Mouse (Mus musculus) macrophage (primary cell): ENCODE results near the gene Fam69b. TPM values are rescaled to one million over a fixed set of nuclear protein-coding genes. Genes with fewer than 3 reads are reported as not detected.
A peak's percentile ranks its signal among the peaks of the same experiment; 100 is the strongest.

ENCODE experiments used
- H3K27ac ChIP-seq: fragments of 350-480 bp; formaldehyde crosslinking; 2 replicates; pipeline ENCODE4 v1.9.0; 2021
- H3K36me3 ChIP-seq: fragments of 350-480 bp; formaldehyde crosslinking; 2 replicates; pipeline ENCODE4 v1.9.0; 2021; ENCODE audit errors: inconsistent target
- H3K4me3 ChIP-seq: fragments of 350-480 bp; formaldehyde crosslinking; 2 replicates; pipeline ENCODE4 v1.9.0; 2021; ENCODE audit errors: inconsistent target
- H3K79me2 ChIP-seq: fragments of 350-480 bp; formaldehyde crosslinking; 2 replicates; pipeline ENCODE4 v1.9.0; 2021; ENCODE audit errors: inconsistent target
- WGBS: methylation state at CpG from one replicate; pipeline ENCODE4 v1.1.7; 2026; ENCODE audit warnings: inconsistent platforms; ENCODE audit not compliant: missing documents; 5-methylcytosine and 5-hydroxymethylcytosine counted together
- polyA plus RNA-seq: library from polyadenylated mRNA; stranded (reverse); fragments of 250-400 nt; gene quantifications from 3 replicates; pipeline ENCODE4 v1.2.4, GENCODE M21; 2018; ENCODE audit warnings: inconsistent platforms

Fam69b gene
- polyA plus RNA-seq, 1 experiment from 2014 or later = not detected

- WGBS = 29% methylated on average over 5 of the region's 5 CpGs
- Histone ChIP-seq H3K36me3 (no peaks in the 10 kb centered on the region), H3K4me3 (no peak overlapping the region), H3K79me2 (no peaks in the 10 kb centered on the region), H3K27ac (no peak overlapping the region)
Observed at GRCm38 (mm10) chr2:26622984-26623383, 5.3 kb upstream of the Fam69b start.

GRCm38 (mm10) chr2:26625419-26625818 is 2.8 kb upstream of the Fam69b start:
- WGBS = 49% methylated on average over 3 of the region's 3 CpGs
- no peaks in the 10 kb centered on the region for H3K36me3 ChIP-seq
- H3K27ac ChIP-seq = no peak overlapping the region
- no peak overlapping the region for H3K4me3 ChIP-seq
- H3K79me2 ChIP-seq = no peaks in the 10 kb centered on the region

GRCm38 (mm10) chr2:26626081-26626480 is 2.2 kb upstream of the Fam69b start:
- H3K4me3 ChIP-seq = no peak overlapping the region
- H3K27ac ChIP-seq = no peak overlapping the region
- WGBS = 65% methylated on average over 3 of the region's 3 CpGs
- no peaks in the 10 kb centered on the region for H3K79me2 ChIP-seq
- no peaks in the 10 kb centered on the region for H3K36me3 ChIP-seq

GRCm38 (mm10) chr2:26628792-26629437 is 658 bp downstream of the Fam69b start:
- Histone ChIP-seq H3K27ac (no peak overlapping the region), H3K4me3 (no peak overlapping the region), H3K36me3 (no peaks in the 10 kb centered on the region), H3K79me2 (no peaks in the 10 kb centered on the region)
- WGBS = 37% methylated on average over 5 of the region's 5 CpGs

GRCm38 (mm10) chr2:26632541-26633395 is 4.5 kb downstream of the Fam69b start:
- 87% methylated on average over 16 of the region's 16 CpGs for WGBS
- Histone ChIP-seq H3K4me3 (no peak overlapping the region), H3K36me3 (peaks cover 31% of the 10 kb centered on the region), H3K79me2 (peaks cover 7% of the 10 kb centered on the region; the same call in 1 of the 2 replicates), H3K27ac (no peak overlapping the region)

GRCm38 (mm10) chr2:26633953-26634530 is 5.8 kb downstream of the Fam69b start:
- H3K27ac ChIP-seq = no peak overlapping the region
- H3K79me2 ChIP-seq = peaks cover 20% of the 10 kb centered on the region
- WGBS = 76% methylated on average over 4 of the region's 4 CpGs
- H3K4me3 ChIP-seq = no peak overlapping the region
- peaks cover 31% of the 10 kb centered on the region for H3K36me3 ChIP-seq

- H3K27ac ChIP-seq = no peak overlapping the region
- H3K4me3 ChIP-seq = no peak overlapping the region
- 57% methylated on average over 12 of the region's 12 CpGs for WGBS
- H3K36me3 ChIP-seq = peaks cover 31% of the 10 kb centered on the region
- peaks cover 28% of the 10 kb centered on the region for H3K79me2 ChIP-seq
Observed at GRCm38 (mm10) chr2:26634629-26635488, 6.6 kb downstream of the Fam69b start.

- H3K79me2 ChIP-seq = peaks cover 28% of the 10 kb centered on the region
- no peak overlapping the region for H3K4me3 ChIP-seq
- no peak overlapping the region for H3K27ac ChIP-seq
- peaks cover 31% of the 10 kb centered on the region for H3K36me3 ChIP-seq
- 87% methylated on average over 19 of the region's 21 CpGs for WGBS
Observed at GRCm38 (mm10) chr2:26635489-26636324, 7.5 kb downstream of the Fam69b start.

- WGBS = 78% methylated on average over 2 of the region's 2 CpGs
- H3K27ac ChIP-seq = no peak overlapping the region
- H3K79me2 ChIP-seq = peaks cover 28% of the 10 kb centered on the region
- H3K36me3 ChIP-seq = peaks cover 31% of the 10 kb centered on the region
- H3K4me3 ChIP-seq = no peak overlapping the region
Observed at GRCm38 (mm10) chr2:26636325-26636635, 8.0 kb downstream of the Fam69b start.

- 89% methylated on average over 4 of the region's 4 CpGs for WGBS
- Histone ChIP-seq H3K79me2 (peaks cover 28% of the 10 kb centered on the region), H3K4me3 (no peak overlapping the region), H3K27ac (no peak overlapping the region), H3K36me3 (peaks cover 31% of the 10 kb centered on the region)
Observed at GRCm38 (mm10) chr2:26637316-26637932, 9.2 kb downstream of the Fam69b start.

GRCm38 (mm10) chr2:26638039-26638438 is 9.8 kb downstream of the Fam69b start:
- no peak overlapping the region for H3K27ac ChIP-seq
- no peak overlapping the region for H3K4me3 ChIP-seq
- H3K36me3 ChIP-seq = peaks cover 31% of the 10 kb centered on the region
- 37% methylated on average over 5 of the region's 5 CpGs for WGBS
- H3K79me2 ChIP-seq = peaks cover 28% of the 10 kb centered on the region

GRCm38 (mm10) chr2:26638572-26638971 is 10.3 kb downstream of the Fam69b start:
- H3K4me3 ChIP-seq = peak overlapping the region; percentile 99; the same call in 1 of the 2 replicates
- WGBS = 55% methylated on average over 5 of the region's 5 CpGs
- H3K36me3 ChIP-seq = peaks cover 31% of the 10 kb centered on the region
- no peak overlapping the region for H3K27ac ChIP-seq
- H3K79me2 ChIP-seq = peaks cover 28% of the 10 kb centered on the region

GRCm38 (mm10) chr2:26639083-26639482 is 10.8 kb downstream of the Fam69b start:
- Histone ChIP-seq H3K4me3 (peak overlapping the region; percentile 99), H3K36me3 (peaks cover 31% of the 10 kb centered on the region), H3K79me2 (peaks cover 28% of the 10 kb centered on the region), H3K27ac (peak overlapping the region; percentile 84)
- 4% methylated on average over 8 of the region's 8 CpGs for WGBS
